Mouse (Mus musculus) liver, postnatal 0 days (tissue): Measurements from ENCODE around the gene Ntf5.
A peak's percentile ranks its signal among the peaks of the same experiment; 100 is the strongest.

Source experiments
- CTCF ChIP-seq: sonication (generic); IDR thresholded peaks from 2 replicates; pipeline ENCODE4 v1.5.1; 2016; ENCODE audit warnings: antibody characterized with exemption, low read depth
- EP300 ChIP-seq: IDR thresholded peaks from 2 replicates; pipeline ENCODE4 v1.6.1; 2016; ENCODE audit warnings: antibody characterized with exemption, low read depth, mild to moderate bottlenecking

DNA sequence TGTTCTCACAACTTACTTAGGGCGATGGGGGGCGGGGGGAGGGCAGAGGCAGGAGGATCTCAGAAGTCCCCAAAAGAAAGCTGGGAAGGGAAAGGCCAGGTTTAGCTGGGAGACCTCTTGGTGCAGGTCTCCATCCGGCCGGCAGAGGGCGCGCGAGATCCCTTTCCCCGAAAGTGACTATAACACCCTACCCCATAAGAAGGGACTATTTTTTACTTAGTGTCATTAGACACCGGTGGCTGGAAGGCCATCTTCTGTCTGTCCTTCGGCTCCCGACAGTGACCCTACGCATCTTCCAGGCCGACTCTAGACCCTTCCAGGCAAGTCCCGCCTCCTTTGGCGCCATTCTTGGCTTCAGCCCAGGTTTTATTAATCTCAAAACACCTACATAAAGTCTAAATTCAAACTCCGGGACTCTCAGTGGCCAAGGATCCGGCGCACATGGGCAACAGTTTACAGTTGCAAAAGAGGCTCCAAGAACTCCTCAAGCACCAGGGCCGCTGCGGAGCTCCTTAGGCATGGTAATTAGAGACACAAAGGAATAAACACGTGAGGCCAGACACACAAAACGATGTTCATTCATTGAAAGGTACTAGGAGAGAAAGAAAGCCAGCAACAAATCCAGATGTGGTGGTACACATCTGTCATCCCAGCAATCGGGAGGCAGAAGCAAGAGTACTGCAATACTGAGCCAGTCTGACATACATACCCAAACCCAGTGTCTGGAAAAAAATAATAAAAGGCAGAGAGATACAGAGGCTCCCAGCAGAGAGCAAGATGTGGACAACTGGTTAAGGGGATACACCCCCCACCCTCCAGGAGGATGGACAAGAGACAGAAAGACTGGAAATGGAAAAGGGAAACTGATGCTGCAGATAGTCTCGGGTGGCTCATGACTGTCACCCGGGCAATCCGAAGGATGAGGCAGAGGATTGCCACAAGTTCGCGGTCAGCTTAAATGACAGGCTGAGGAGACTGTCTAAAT, 8.1 kb upstream of the Ntf5 start, which contains the start of gene Kcna7:
- TF ChIP-seq EP300 = no peak
- peak; percentile 91 for TF ChIP-seq CTCF
